Comparison of ENCODE assay signal across 8 mouse cellular contexts in genomic region chr7:133114847-133115470, GRCm38 (mm10). TPM values are rescaled to one million over a fixed set of nuclear protein-coding genes. Genes with fewer than 3 reads are reported as not detected.
A peak's percentile ranks its signal among the peaks of the same experiment; 100 is the strongest.
DNase-seq lines count a peak whose midpoint lies in the region; ATAC-seq and TF ChIP-seq lines count a peak whose summit lies in the region.

No protein-coding gene starts in this region.

- 0 out of 2 replicates have a peak, but pooled peaks have one; percentile 29 for ATAC-seq in forebrain, embryonic 15.5 days (replicated peaks)
- ATAC-seq in lung, embryonic 14.5 days (ENCODE audit: insufficient read depth) = 0 out of 2 replicates have a peak, but pooled peaks have one; percentile 27
- ATAC-seq in stomach, embryonic 15.5 days (ENCODE audit: insufficient read depth, low FRiP score, low read depth) = peak; percentile 13; the same call in 1 of the 2 replicates

- H3K27ac ChIP-seq in forebrain, embryonic 15.5 days (replicated peaks) = no peak overlapping the region
- H3K27ac ChIP-seq in lung, embryonic 14.5 days (ENCODE audit: low read depth) = peak overlapping the region; percentile 31
- peak overlapping the region; percentile 74 for H3K27ac ChIP-seq in stomach, embryonic 15.5 days

- no peaks in the 10 kb centered on the region for H3K9me3 ChIP-seq in forebrain, embryonic 15.5 days
- no peaks in the 10 kb centered on the region for H3K9me3 ChIP-seq in lung, embryonic 14.5 days (ENCODE audit: low read depth, low read length)
- H3K9me3 ChIP-seq in stomach, embryonic 15.5 days = no peaks in the 10 kb centered on the region

- peak; percentile 53 for DNase-seq in urinary bladder, postnatal 14 days (ENCODE audit: low spot score)
- no peak for DNase-seq in urinary bladder, adult 2 months (ENCODE audit: low spot score)
- peak; percentile 64 for DNase-seq in kidney, adult 11 months
- peak; percentile 61 for DNase-seq in lung, embryonic 14.5 days
- no peak for DNase-seq in ovary, postnatal 10 days (ENCODE audit: low spot score)
- no peak for DNase-seq in left cerebral cortex, adult 9 months (ENCODE audit: low spot score in 2 of 2)

- H3K36me3 ChIP-seq in forebrain, embryonic 15.5 days = no peaks in the 10 kb centered on the region
- peaks cover 12% of the 10 kb centered on the region; the same call in 1 of the 2 replicates for H3K36me3 ChIP-seq in lung, embryonic 14.5 days (ENCODE audit: insufficient read depth)
- no peaks in the 10 kb centered on the region for H3K36me3 ChIP-seq in stomach, embryonic 15.5 days

- H3K27me3 ChIP-seq in forebrain, embryonic 15.5 days = no peaks in the 10 kb centered on the region
- H3K27me3 ChIP-seq in lung, embryonic 14.5 days (ENCODE audit: insufficient read depth, low read length) = no peaks in the 10 kb centered on the region
- H3K27me3 ChIP-seq in stomach, embryonic 15.5 days (replicated peaks) = no peaks in the 10 kb centered on the region

- 0 out of 2 replicates have a peak overlapping the region, but pooled peaks have one; percentile 3 for H3K9ac ChIP-seq in forebrain, embryonic 15.5 days (replicated peaks)
- H3K9ac ChIP-seq in lung, embryonic 14.5 days = peak overlapping the region; percentile 4; the same call in 1 of the 2 replicates
- 0 out of 2 replicates have a peak overlapping the region, but pooled peaks have one; percentile 13 for H3K9ac ChIP-seq in stomach, embryonic 15.5 days

- H3K4me1 ChIP-seq in forebrain, embryonic 15.5 days = peaks cover 65% of the 10 kb centered on the region
- H3K4me1 ChIP-seq in lung, embryonic 14.5 days (ENCODE audit: insufficient read depth) = peaks cover 67% of the 10 kb centered on the region
- H3K4me1 ChIP-seq in stomach, embryonic 15.5 days = peaks cover 73% of the 10 kb centered on the region

- TF ChIP-seq CTCF in lung, embryonic 14.5 days (IDR thresholded peaks at IDR 0.05; ENCODE audit: low read depth) = no peak

- H3K4me2 ChIP-seq in forebrain, embryonic 15.5 days (replicated peaks) = peak overlapping the region; percentile 19; the same call in 1 of the 2 replicates
- H3K4me2 ChIP-seq in lung, embryonic 14.5 days = peak overlapping the region; percentile 57
- peak overlapping the region; percentile 44 for H3K4me2 ChIP-seq in stomach, embryonic 15.5 days

- no peak overlapping the region for H3K4me3 ChIP-seq in forebrain, embryonic 15.5 days
- H3K4me3 ChIP-seq in lung, embryonic 14.5 days (ENCODE audit: low read depth, low read length) = peak overlapping the region; percentile 25
- H3K4me3 ChIP-seq in stomach, embryonic 15.5 days (replicated peaks) = peak overlapping the region; percentile 18; the same call in 1 of the 2 replicates

- WGBS in forebrain, embryonic 15.5 days = 28% methylated on average over 20 of the region's 20 CpGs
- 11% methylated on average over 20 of the region's 20 CpGs for WGBS in lung, embryonic 14.5 days
- WGBS in stomach, embryonic 15.5 days = 13% methylated on average over 20 of the region's 20 CpGs

RNA-seq across cellular contexts. Expression of gene Fgfr2, which starts 8.2 kb away (rescaled TPM):
- 80.2 and 89.9 TPM in 2 replicates for polyA plus RNA-seq in urinary bladder, adult 2 months (2012; rRNA removed)
- polyA plus RNA-seq in forebrain, embryonic 15.5 days (2015; fragmentation: Nextera tagmentation; extraction: Ambion mirVana) = 43.5 and 48.1 TPM in 2 replicates
- polyA plus RNA-seq in lung, embryonic 14.5 days (2014; fragmentation: Nextera tagmentation; extraction: Ambion mirVana) = 174 and 179 TPM in 2 replicates
- 96.7 and 104 TPM in 2 replicates for polyA plus RNA-seq in stomach, embryonic 15.5 days (2015; fragmentation: Nextera tagmentation; extraction: Ambion mirVana)

RNA-seq across cellular contexts. Expression of gene Ctbp2, which starts 9.2 kb away (rescaled TPM):
- polyA plus RNA-seq in urinary bladder, adult 2 months (2012; rRNA removed) = 83.1 and 99.4 TPM in 2 replicates
- 80.3 and 87.4 TPM in 2 replicates for polyA plus RNA-seq in forebrain, embryonic 15.5 days (2015; fragmentation: Nextera tagmentation; extraction: Ambion mirVana)
- 124 and 128 TPM in 2 replicates for polyA plus RNA-seq in lung, embryonic 14.5 days (2014; fragmentation: Nextera tagmentation; extraction: Ambion mirVana)
- polyA plus RNA-seq in stomach, embryonic 15.5 days (2015; fragmentation: Nextera tagmentation; extraction: Ambion mirVana) = 87.8 and 91.4 TPM in 2 replicates

Comparison
In these comparisons a context has a peak if more than half of its experiments do, and no peak if none do; other contexts are left out.
1. DNase-seq: peak in urinary bladder, postnatal 14 days (single experiment), kidney, adult 11 months (single experiment) and lung, embryonic 14.5 days (single experiment); none in urinary bladder, adult 2 months (single experiment), ovary, postnatal 10 days (single experiment) and left cerebral cortex, adult 9 months (0 of 2).
2. Peak in every context shown above with its lines, with median percentiles within 50 percentile points of each other: ATAC-seq, H3K4me2 ChIP-seq and H3K9ac ChIP-seq.